Mouse (Mus musculus) liver, embryonic 11.5 days (tissue): ENCODE data around the gene Hs3st6. TPM values are rescaled to one million over a fixed set of nuclear protein-coding genes. Genes with fewer than 3 reads are reported as not detected.
"Not testable (repeated sequence)": the region's sequence is repeated elsewhere in the genome, so short reads cannot be mapped to it uniquely, and the experiment has no call there.

Experiments
- ATAC-seq: fragments of 200-750 bp; cut with Nextera tagmentation; replicated peaks from 2 replicates; pipeline ENCODE4 v1.8.0; 2017; ENCODE audit warnings: moderate number of reproducible peaks, mild to moderate bottlenecking, moderate TSS enrichment, moderate library complexity; ENCODE audit not compliant: low FRiP score
- DNase-seq: peaks from one replicate; pipeline ENCODE4 v3.0.0-alpha.2; 2017; ENCODE audit warnings: low spot score
- H3K27ac ChIP-seq: fragments of 300-500 bp; sonication (generic); 2 replicates; pipeline ENCODE4 v1.5.1; 2014; ENCODE audit warnings: mild to moderate bottlenecking, low read depth, low read length, control low read depth
- H3K27me3 ChIP-seq: fragments of 300-500 bp; sonication (generic); replicated peaks from 2 replicates; pipeline ENCODE4 v1.6.1; 2014; ENCODE audit warnings: low read length, mixed read lengths; ENCODE audit not compliant: control insufficient read depth, insufficient read depth
- H3K36me3 ChIP-seq: fragments of 300-500 bp; sonication (generic); 2 replicates; pipeline ENCODE4 v1.6.1; 2014; ENCODE audit warnings: mild to moderate bottlenecking, low read length, moderate library complexity, mixed read lengths; ENCODE audit not compliant: control insufficient read depth, insufficient read depth
- H3K4me1 ChIP-seq: fragments of 300-500 bp; sonication (generic); replicated peaks from 2 replicates; pipeline ENCODE4 v1.6.1; 2014; ENCODE audit warnings: low read length, mixed read lengths; ENCODE audit not compliant: control insufficient read depth, insufficient read depth
- H3K4me2 ChIP-seq: fragments of 300-500 bp; sonication (generic); 2 replicates; pipeline ENCODE4 v1.6.1; 2014; ENCODE audit warnings: mild to moderate bottlenecking, control low read depth, moderate library complexity
- H3K4me3 ChIP-seq: fragments of 300-500 bp; sonication (generic); 2 replicates; pipeline ENCODE4 v1.5.1; 2014; ENCODE audit warnings: low read depth, low read length, control low read depth
- H3K9ac ChIP-seq: fragments of 300-500 bp; sonication (generic); 2 replicates; pipeline ENCODE4 v1.6.1; 2014; ENCODE audit warnings: low read depth, low read length, control low read depth
- H3K9me3 ChIP-seq: fragments of 300-500 bp; sonication (generic); 2 replicates; pipeline ENCODE4 v1.6.1; 2016; ENCODE audit warnings: low read length, inconsistent platforms, mixed read lengths; ENCODE audit not compliant: control insufficient read depth
- WGBS: fragments of 180-500 bp; shearing (Covaris S2); extraction: QIAGEN DNeasy Blood & Tissue Kit; methylation state at CpG from one replicate; pipeline ENCODE4 v1.1.7; 2014; 5-methylcytosine and 5-hydroxymethylcytosine counted together
- polyA plus RNA-seq: library from polyadenylated mRNA; unstranded; fragments of >200 nt; fragmentation: Nextera tagmentation; extraction: Ambion mirVana; gene quantifications from 2 replicates; pipeline ENCODE4 v1.2.1, GENCODE M21; 2014

Gene Hs3st6
- polyA plus RNA-seq, 1 experiment from 2014 or later = 0.41 TPM

- DNase-seq (no peak), ATAC-seq (no peak)
- H3K4me1 ChIP-seq = peaks cover 16% of the 10 kb centered on the region
- H3K4me2 ChIP-seq = peak within 1 kb of the TSS; percentile 80
- peaks cover 17% of the 10 kb centered on the region for H3K36me3 ChIP-seq
- H3K9me3 ChIP-seq = no peaks in the 10 kb centered on the region
- peak within 1 kb of the TSS; percentile 96 for H3K9ac ChIP-seq
- WGBS = 75% methylated on average over 4 of the region's 4 CpGs
- peak within 1 kb of the TSS; percentile 38 for H3K27ac ChIP-seq
- peak within 1 kb of the TSS; percentile 81 for H3K4me3 ChIP-seq
- H3K27me3 ChIP-seq = no peaks in the 10 kb centered on the region
Measured at GRCm38 (mm10) chr17:24717943-24718342, 34.8 kb upstream of the Hs3st6 start, which contains the start of the genes Rnf151 and Rps2. Gene Rnf151 (minus strand): TSS chr17:24718063. Gene Rps2 (plus strand): TSS chr17:24718116.

GRCm38 (mm10) chr17:24718938-24719337 is 33.9 kb upstream of the Hs3st6 start:
- Histone ChIP-seq H3K4me2 (peak overlapping the region; percentile 80), H3K9ac (peak overlapping the region; percentile 96), H3K36me3 (peaks cover 17% of the 10 kb centered on the region), H3K4me1 (peaks cover 18% of the 10 kb centered on the region), H3K4me3 (peak overlapping the region; percentile 81), H3K27ac (peak overlapping the region; percentile 38; the same call in 1 of the 2 replicates)
- not testable (repeated sequence) for H3K27me3 ChIP-seq, ATAC-seq, H3K9me3 ChIP-seq, DNase-seq
- WGBS = 40% methylated on average over 5 of the region's 5 CpGs

- ATAC-seq (peak; percentile 92), DNase-seq (peak; percentile 99)
- Histone ChIP-seq H3K9me3 (no peaks in the 10 kb centered on the region), H3K4me3 (peak overlapping the region; percentile 81), H3K9ac (peak overlapping the region; percentile 96), H3K27me3 (no peaks in the 10 kb centered on the region), H3K4me2 (peak overlapping the region; percentile 80), H3K4me1 (peaks cover 18% of the 10 kb centered on the region), H3K27ac (peak overlapping the region; percentile 80), H3K36me3 (peaks cover 17% of the 10 kb centered on the region)
- under 1% methylated on average over 60 of the region's 61 CpGs for WGBS
Measured at GRCm38 (mm10) chr17:24719494-24720222, 33.1 kb upstream of the Hs3st6 start.

GRCm38 (mm10) chr17:24720616-24721015 is 32.2 kb upstream of the Hs3st6 start:
- DNase-seq, ATAC-seq, H3K27me3 ChIP-seq, H3K9me3 ChIP-seq: not testable (repeated sequence)
- peak overlapping the region; percentile 80 for H3K4me2 ChIP-seq
- H3K27ac ChIP-seq = peak overlapping the region; percentile 80
- 2% methylated on average over 11 of the region's 11 CpGs for WGBS
- peak overlapping the region; percentile 96 for H3K9ac ChIP-seq
- H3K4me3 ChIP-seq = peak overlapping the region; percentile 81
- H3K36me3 ChIP-seq = peaks cover 17% of the 10 kb centered on the region
- H3K4me1 ChIP-seq = peaks cover 18% of the 10 kb centered on the region

GRCm38 (mm10) chr17:24721383-24721955 is 31.3 kb upstream of the Hs3st6 start:
- H3K9me3 ChIP-seq, DNase-seq, ATAC-seq, H3K27me3 ChIP-seq: not testable (repeated sequence)
- Histone ChIP-seq H3K36me3 (peaks cover 13% of the 10 kb centered on the region), H3K4me1 (peaks cover 18% of the 10 kb centered on the region), H3K9ac (peak overlapping the region; percentile 96), H3K4me2 (peak overlapping the region; percentile 80), H3K27ac (peak overlapping the region; percentile 68), H3K4me3 (peak overlapping the region; percentile 81)
- 20% methylated on average over 7 of the region's 7 CpGs for WGBS

- DNase-seq = peak; percentile 48
Measured at GRCm38 (mm10) chr17:24722220-24722924, 30.4 kb upstream of the Hs3st6 start.

GRCm38 (mm10) chr17:24723122-24723880 is 29.5 kb upstream of the Hs3st6 start:
- H3K4me3 ChIP-seq = peak overlapping the region; percentile 81
- WGBS = 2% methylated on average over 12 of the region's 12 CpGs
- H3K4me2 ChIP-seq = peak overlapping the region; percentile 80
- peak overlapping the region; percentile 69 for H3K27ac ChIP-seq
- peaks cover 12% of the 10 kb centered on the region for H3K36me3 ChIP-seq
- ATAC-seq (no peak), DNase-seq (peak; percentile 65)
- no peaks in the 10 kb centered on the region for H3K9me3 ChIP-seq
- H3K9ac ChIP-seq = peak overlapping the region; percentile 76
- H3K27me3 ChIP-seq = no peaks in the 10 kb centered on the region
- peaks cover 17% of the 10 kb centered on the region for H3K4me1 ChIP-seq

More at GRCm38 (mm10) chr17:24722220-24722924, 30.4 kb upstream of the Hs3st6 start:
- Histone ChIP-seq H3K9ac (peak overlapping the region; percentile 96), H3K27me3 (no peaks in the 10 kb centered on the region), H3K36me3 (peaks cover 12% of the 10 kb centered on the region), H3K27ac (peak overlapping the region; percentile 68), H3K4me1 (peaks cover 18% of the 10 kb centered on the region), H3K4me3 (peak overlapping the region; percentile 81), H3K9me3 (no peaks in the 10 kb centered on the region), H3K4me2 (peak overlapping the region; percentile 80)
- WGBS = 20% methylated on average over 13 of the region's 13 CpGs
- no peak for ATAC-seq

- H3K9ac ChIP-seq = peak overlapping the region; percentile 76
- no peaks in the 10 kb centered on the region for H3K27me3 ChIP-seq
- ATAC-seq = peak; percentile 45
- H3K9me3 ChIP-seq = no peaks in the 10 kb centered on the region
- H3K4me3 ChIP-seq = peak overlapping the region; percentile 81
- peak overlapping the region; percentile 69 for H3K27ac ChIP-seq
- DNase-seq = no peak
- peaks cover 12% of the 10 kb centered on the region for H3K4me1 ChIP-seq
- H3K4me2 ChIP-seq = peak overlapping the region; percentile 80
- H3K36me3 ChIP-seq = peaks cover 12% of the 10 kb centered on the region
- 0% methylated on average over 15 of the region's 15 CpGs for WGBS
Measured at GRCm38 (mm10) chr17:24723881-24724180, 29.0 kb upstream of the Hs3st6 start.
